Mouse (Mus musculus): Measurements from ENCODE around the gene Gm21834. TPM values are rescaled to one million over a fixed set of nuclear protein-coding genes. Genes with fewer than 3 reads are reported as not detected.

The Gm21834 gene
- polyA plus RNA-seq, 1 experiment from 2014 or later: not detected

Other genes starting within 250 kb of the Gm21834 start
- not detected in 2 replicates for gene Vmn2r120, start 196.7 kb downstream of the Gm21834 start, polyA plus RNA-seq (2014; fragmentation: Nextera tagmentation; extraction: Ambion mirVana)
- 0.25 and 0.33 TPM in 2 replicates for gene Cntnap5c, start 27.4 kb upstream of the Gm21834 start, polyA plus RNA-seq (2014; fragmentation: Nextera tagmentation; extraction: Ambion mirVana)